Mouse (Mus musculus) mouse embryonic stem cell (cell line): ENCODE measurements around the gene Adprm.

Experiments used
- in situ Hi-C, 2 experiments: fragments of 300-500 bp; cut with MboI; formaldehyde crosslinking; loops; 1 replicate in 1 of 2; 3 replicates in 1 of 2; pipeline ENCODE4 v1.14.3; 2019 to 2020; ENCODE audit warnings: low sequenced_read_pairs in 2 of 2, low pct_unique_long_range_greater_than_20kb in 1 of 2, mixed read lengths in 1 of 2; ENCODE audit not compliant: unreplicated experiment in 1 of 2

The Adprm gene

GRCm38 (mm10) chr11:67036892-67037291, 15.5 kb downstream of the Adprm start:
- in situ Hi-C loops = no loop called here

GRCm38 (mm10) chr11:67036229-67036628, 16.2 kb downstream of the Adprm start:
- in situ Hi-C loops = no loop called here

- in situ Hi-C loops = no loop called here
Measured at GRCm38 (mm10) chr11:67034775-67035485, 17.5 kb downstream of the Adprm start.

GRCm38 (mm10) chr11:67031603-67031915, 20.8 kb downstream of the Adprm start:
- in situ Hi-C loops = no loop called here

GRCm38 (mm10) chr11:67030904-67031602, 21.3 kb downstream of the Adprm start:
- in situ Hi-C loops = no loop called here

- in situ Hi-C loops = loop anchor here (5.0 to 25.0 kb wide), 4 partner anchors 43 to 1213 kb away; partner anchors contain the start of gene Zkscan6 (in 1 of the 2)
Measured at GRCm38 (mm10) chr11:67024867-67025477, 27.4 kb downstream of the Adprm start, which contains the start of gene Tmem220. TSS of gene Tmem220 (plus strand) at chr11:67025154.

- in situ Hi-C loops = loop anchor here (5.0 to 25.0 kb wide), 3 partner anchors 42 to 1212 kb away; partner anchors contain the start of gene Zkscan6 (in 1 of the 2)
Measured at GRCm38 (mm10) chr11:67023802-67024340, 28.5 kb downstream of the Adprm start.

- in situ Hi-C loops = loop anchor here (5.0 to 25.0 kb wide), 3 partner anchors 41 to 1211 kb away; partner anchors contain the start of gene Zkscan6 (in 1 of the 2)
Measured at GRCm38 (mm10) chr11:67023191-67023590, 29.2 kb downstream of the Adprm start.

GRCm38 (mm10) chr11:67022354-67023115, 29.9 kb downstream of the Adprm start:
- in situ Hi-C loops = loop anchor here (5.0 to 25.0 kb wide), 3 partner anchors 40 to 1210 kb away; partner anchors contain the start of gene Zkscan6 (in 1 of the 2)

GRCm38 (mm10) chr11:67020948-67021347, 31.4 kb downstream of the Adprm start:
- in situ Hi-C loops = loop anchor here (5.0 to 25.0 kb wide), 3 partner anchors 39 to 1209 kb away; partner anchors contain the start of gene Zkscan6 (in 1 of the 2)

- in situ Hi-C loops = loop anchor here (5.0 to 25.0 kb wide), 4 partner anchors 38 to 1208 kb away; partner anchors contain the start of gene Zkscan6 (in 1 of the 2)
Measured at GRCm38 (mm10) chr11:67019711-67020475, 32.5 kb downstream of the Adprm start.

- in situ Hi-C loops = loop anchor here (5.0 to 25.0 kb wide), 2 partner anchors 96 to 1206 kb away; partner anchors contain the start of gene Zkscan6 (in 1 of the 2)
Measured at GRCm38 (mm10) chr11:67017801-67018591, 34.4 kb downstream of the Adprm start.

GRCm38 (mm10) chr11:67011635-67012034, 40.8 kb downstream of the Adprm start:
- in situ Hi-C loops = loop anchor here in 1 of 2 experiments (5.0 to 25.0 kb wide), 2 partner anchors 109 to 1199 kb away; partner anchors contain the start of gene Zkscan6

- in situ Hi-C loops = loop anchor here in 1 of 2 experiments (5.0 to 25.0 kb wide), 2 partner anchors 108 to 1198 kb away; partner anchors contain the start of gene Zkscan6
Measured at GRCm38 (mm10) chr11:67010430-67010829, 42.0 kb downstream of the Adprm start.

- in situ Hi-C loops = loop anchor here in 1 of 2 experiments (25.0 kb wide), 1 partner anchor 1196 kb away; the partner anchor contains the start of gene Zkscan6
Measured at GRCm38 (mm10) chr11:67008528-67008927, 43.9 kb downstream of the Adprm start.

- in situ Hi-C loops = loop anchor here in 1 of 2 experiments (25.0 kb wide), 1 partner anchor 1196 kb away; the partner anchor contains the start of gene Zkscan6
Measured at GRCm38 (mm10) chr11:67007961-67008360, 44.4 kb downstream of the Adprm start.
